Mouse (Mus musculus) T-helper 2 cell (primary cell): Measurements from ENCODE around the gene 3110082J24Rik.
"Not testable (repeated sequence)": the region's sequence is repeated elsewhere in the genome, so short reads cannot be mapped to it uniquely, and the experiment has no call there.

Experiments
- in situ Hi-C: fragments of 300-600 bp; cut with MboI, MseI; formaldehyde crosslinking; loops from one replicate; pipeline ENCODE4 v1.15.1; 2025; ENCODE audit warnings: high pct_unique_total_duplicates

Gene 3110082J24Rik

GRCm38 (mm10) chr5:30072825-30073821 lies 32.8 kb downstream of the 3110082J24Rik start, which contains the start of gene Tyms:
Tyms (minus strand) TSS chr5:30073617.
- in situ Hi-C loops, result no loop called here

- in situ Hi-C loops, result no loop called here
These were observed 33.5 kb downstream of the 3110082J24Rik start for GRCm38 (mm10) chr5:30072377-30072776.

GRCm38 (mm10) chr5:30071677-30072076 lies 34.2 kb downstream of the 3110082J24Rik start:
- in situ Hi-C loops, result no loop called here

GRCm38 (mm10) chr5:30067726-30068125 lies 38.2 kb downstream of the 3110082J24Rik start:
- in situ Hi-C loops, result no loop called here

GRCm38 (mm10) chr5:30059607-30060006 lies 46.3 kb downstream of the 3110082J24Rik start:
- in situ Hi-C loops, result not testable (repeated sequence)

GRCm38 (mm10) chr5:30058216-30058731 lies 47.6 kb downstream of the 3110082J24Rik start:
- in situ Hi-C loops, result no loop called here
